Mouse (Mus musculus) liver, adult 2 months (tissue): ENCODE data around the gene Clec4e. TPM values are rescaled to one million over a fixed set of nuclear protein-coding genes. Genes with fewer than 3 reads are reported as not detected.
"Not testable (repeated sequence)": the region's sequence is repeated elsewhere in the genome, so short reads cannot be mapped to it uniquely, and the experiment has no call there.

Experiments used
- DNase-seq: peaks from one replicate; pipeline ENCODE4 v3.0.0-alpha.2; 2011; ENCODE audit warnings: low read depth, low spot score; ENCODE audit errors: extremely low read depth
- H3K27ac ChIP-seq: fragments of 200-500 bp; replicated peaks from 2 replicates; pipeline ENCODE4 v1.5.1; 2012; ENCODE audit warnings: low read depth, mild to moderate bottlenecking, control low read depth, inconsistent platforms, low read length; ENCODE audit not compliant: insufficient read depth
- H3K27me3 ChIP-seq: fragments of 200-500 bp; 2 replicates; pipeline ENCODE4 v1.6.1; 2012; ENCODE audit warnings: mild to moderate bottlenecking, moderate library complexity, low read length, inconsistent platforms; ENCODE audit not compliant: control insufficient read depth, insufficient read depth
- H3K36me3 ChIP-seq: fragments of 200-500 bp; 2 replicates; pipeline ENCODE4 v1.6.1; 2012; ENCODE audit warnings: low read length, inconsistent platforms; ENCODE audit not compliant: control insufficient read depth, insufficient read depth
- H3K4me1 ChIP-seq: fragments of 200-500 bp; 2 replicates; pipeline ENCODE4 v1.6.1; 2011; ENCODE audit warnings: low read length; ENCODE audit not compliant: control insufficient read depth, insufficient read depth
- H3K4me3 ChIP-seq: fragments of 200-500 bp; 2 replicates; pipeline ENCODE4 v1.5.1; 2011; ENCODE audit warnings: low read depth, mild to moderate bottlenecking, control low read depth, low read length, moderate library complexity; ENCODE audit not compliant: insufficient read depth
- H3K79me2 ChIP-seq: fragments of 200-500 bp; 2 replicates; pipeline ENCODE4 v1.6.1; 2012; ENCODE audit warnings: inconsistent platforms, mild to moderate bottlenecking, low read length, moderate library complexity; ENCODE audit not compliant: control insufficient read depth, insufficient read depth
- H3K9ac ChIP-seq: fragments of 200-500 bp; 2 replicates; pipeline ENCODE4 v1.6.1; 2012; ENCODE audit warnings: low read depth, mild to moderate bottlenecking, control low read depth, inconsistent platforms, low read length
- CTCF ChIP-seq: fragments of 200-500 bp; IDR thresholded peaks from 2 replicates; pipeline ENCODE4 v1.5.1; 2011; ENCODE audit warnings: low read depth, low read length, control low read depth
- POLR2A ChIP-seq: fragments of 200-500 bp; IDR thresholded peaks from 2 replicates; pipeline ENCODE4 v1.6.1; 2011; ENCODE audit warnings: low read length, control low read depth; ENCODE audit not compliant: insufficient read depth; ENCODE audit errors: extremely low read depth
- WGBS: fragments of 180-500 bp; shearing (Covaris S2); methylation state at CpG from one replicate; pipeline ENCODE4 v1.1.7; 2018; 5-methylcytosine and 5-hydroxymethylcytosine counted together
- polyA plus RNA-seq: library from polyadenylated mRNA; depleted of rRNA; stranded (reverse); fragments of >200 nt; gene quantifications from 2 replicates; pipeline ENCODE4 v1.2.3, GENCODE M21; 2012; rRNA removed
- total RNA-seq: library from RNA; depleted of rRNA; stranded (reverse); fragments of >200 nt; gene quantifications from 2 replicates; pipeline ENCODE4 v1.2.3, GENCODE M21; 2014; rRNA removed

Clec4e gene
- 0.09 TPM in 1 of 2 replicates, not detected in the other for total RNA-seq
- not detected in 2 replicates for polyA plus RNA-seq

GRCm38 (mm10) chr6:123289753-123290152 is at the start of gene Clec4e:
Gene Clec4e, minus strand, starts transcription at chr6:123289870.
- no peak within 1 kb of the TSS for H3K4me3 ChIP-seq
- no peaks in the 10 kb centered on the region for H3K27me3 ChIP-seq
- H3K4me1 ChIP-seq: no peaks in the 10 kb centered on the region
- H3K36me3 ChIP-seq: no peaks in the 10 kb centered on the region
- TF ChIP-seq POLR2A (no peak), CTCF (no peak)
- no peaks in the 10 kb centered on the region for H3K79me2 ChIP-seq
- no peak within 1 kb of the TSS for H3K27ac ChIP-seq
- 73% methylated on average over 4 of the region's 4 CpGs for WGBS
- DNase-seq: no peak
- H3K9ac ChIP-seq: no peak within 1 kb of the TSS

GRCm38 (mm10) chr6:123332503-123332902 is 42.8 kb upstream of the Clec4e start:
- TF ChIP-seq CTCF (no peak), POLR2A (no peak)
- WGBS: 22% methylated on average over 2 of the region's 2 CpGs

GRCm38 (mm10) chr6:123308033-123308432 is 18.4 kb upstream of the Clec4e start, which contains the start of gene Vmn2r19:
Gene Vmn2r19, plus strand, starts transcription at chr6:123308333.
- no peak for DNase-seq
- WGBS: 70% methylated on average over 2 of the region's 2 CpGs
- no peak within 1 kb of the TSS for H3K27ac ChIP-seq
- no peaks in the 10 kb centered on the region for H3K36me3 ChIP-seq
- no peak within 1 kb of the TSS for H3K9ac ChIP-seq
- no peaks in the 10 kb centered on the region for H3K27me3 ChIP-seq
- H3K4me1 ChIP-seq: no peaks in the 10 kb centered on the region
- no peaks in the 10 kb centered on the region for H3K79me2 ChIP-seq
- H3K4me3 ChIP-seq: no peak within 1 kb of the TSS
- TF ChIP-seq POLR2A (no peak), CTCF (no peak)

More at GRCm38 (mm10) chr6:123332503-123332902, 42.8 kb upstream of the Clec4e start:
- no peak overlapping the region for H3K9ac ChIP-seq
- no peaks in the 10 kb centered on the region for H3K4me1 ChIP-seq
- no peaks in the 10 kb centered on the region for H3K36me3 ChIP-seq
- no peaks in the 10 kb centered on the region for H3K79me2 ChIP-seq
- DNase-seq: no peak
- no peak overlapping the region for H3K4me3 ChIP-seq
- no peak overlapping the region for H3K27ac ChIP-seq
- H3K27me3 ChIP-seq: no peaks in the 10 kb centered on the region

- not testable (repeated sequence) for H3K9ac ChIP-seq, H3K79me2 ChIP-seq, H3K36me3 ChIP-seq, H3K27me3 ChIP-seq, H3K27ac ChIP-seq, H3K4me1 ChIP-seq, DNase-seq, H3K4me3 ChIP-seq
- WGBS: 81% methylated on average over 7 of the region's 7 CpGs
Measured at GRCm38 (mm10) chr6:123306315-123306714, 16.6 kb upstream of the Clec4e start.

- H3K27ac ChIP-seq: no peak overlapping the region
- no peaks in the 10 kb centered on the region for H3K36me3 ChIP-seq
- TF ChIP-seq POLR2A (no peak), CTCF (no peak)
- H3K4me1 ChIP-seq: no peaks in the 10 kb centered on the region
- WGBS: 59% methylated on average over 1 of the region's 1 CpGs
- H3K4me3 ChIP-seq: no peak overlapping the region
- no peaks in the 10 kb centered on the region for H3K79me2 ChIP-seq
- H3K9ac ChIP-seq: no peak overlapping the region
- H3K27me3 ChIP-seq: no peaks in the 10 kb centered on the region
- DNase-seq: no peak
Measured at GRCm38 (mm10) chr6:123296687-123297086, 7.0 kb upstream of the Clec4e start.

GRCm38 (mm10) chr6:123293509-123293908 is 3.8 kb upstream of the Clec4e start:
- H3K27me3 ChIP-seq, H3K4me1 ChIP-seq, H3K4me3 ChIP-seq, H3K27ac ChIP-seq, H3K79me2 ChIP-seq, H3K36me3 ChIP-seq, H3K9ac ChIP-seq: not testable (repeated sequence)
- peak; percentile 4 for DNase-seq
- WGBS: 88% methylated on average over 11 of the region's 11 CpGs
